Mouse (Mus musculus) neural tube, embryonic 11.5 days (tissue): ENCODE results near the gene Marcks. TPM values are rescaled to one million over a fixed set of nuclear protein-coding genes. Genes with fewer than 3 reads are reported as not detected.
"Not testable (repeated sequence)": the region's sequence is repeated elsewhere in the genome, so short reads cannot be mapped to it uniquely, and the experiment has no call there.

Experiments
- ATAC-seq: fragments of 200-750 bp; cut with Nextera tagmentation; 2 replicates; pipeline ENCODE4 v1.8.0; 2017; ENCODE audit warnings: moderate number of reproducible peaks, mild to moderate bottlenecking, moderate TSS enrichment, moderate library complexity; ENCODE audit not compliant: insufficient read depth, low FRiP score, low TSS enrichment
- DNase-seq: peaks from one replicate; pipeline ENCODE4 v3.0.0-alpha.2; 2015; ENCODE audit warnings: low spot score
- H3K27ac ChIP-seq: fragments of 300-500 bp; sonication (generic); 2 replicates; pipeline ENCODE4 v1.5.1; 2014; ENCODE audit warnings: low read depth, mild to moderate bottlenecking, low read length
- H3K27me3 ChIP-seq: fragments of 300-500 bp; sonication (generic); 2 replicates; pipeline ENCODE4 v1.6.1; 2014; ENCODE audit warnings: mild to moderate bottlenecking, low read length, mixed read lengths; ENCODE audit not compliant: control insufficient read depth, insufficient read depth
- H3K36me3 ChIP-seq: fragments of 300-500 bp; sonication (generic); 2 replicates; pipeline ENCODE4 v1.6.1; 2014; ENCODE audit warnings: mild to moderate bottlenecking, low read length, moderate library complexity, mixed read lengths; ENCODE audit not compliant: control insufficient read depth, insufficient read depth
- H3K4me1 ChIP-seq: fragments of 300-500 bp; sonication (generic); 2 replicates; pipeline ENCODE4 v1.6.1; 2014; ENCODE audit warnings: low read length, mixed read lengths; ENCODE audit not compliant: control insufficient read depth, insufficient read depth
- H3K4me2 ChIP-seq: fragments of 300-500 bp; sonication (generic); 2 replicates; pipeline ENCODE4 v1.6.1; 2014; ENCODE audit warnings: low read depth, mild to moderate bottlenecking, moderate library complexity
- H3K4me3 ChIP-seq: fragments of 300-500 bp; sonication (generic); 2 replicates; pipeline ENCODE4 v1.5.1; 2014; ENCODE audit warnings: low read depth, low read length
- H3K9ac ChIP-seq: fragments of 300-500 bp; sonication (generic); 2 replicates; pipeline ENCODE4 v1.6.1; 2014; ENCODE audit warnings: mild to moderate bottlenecking, low read length
- H3K9me3 ChIP-seq: fragments of 300-500 bp; sonication (generic); 2 replicates; pipeline ENCODE4 v1.6.1; 2016; ENCODE audit warnings: low read length; ENCODE audit not compliant: control insufficient read depth
- WGBS: fragments of 180-500 bp; shearing (Covaris S2); extraction: QIAGEN DNeasy Blood & Tissue Kit; methylation state at CpG from one replicate; pipeline ENCODE4 v1.1.7; 2014; 5-methylcytosine and 5-hydroxymethylcytosine counted together
- polyA plus RNA-seq: library from polyadenylated mRNA; unstranded; fragments of >200 nt; fragmentation: Nextera tagmentation; extraction: Ambion mirVana; gene quantifications from 2 replicates; pipeline ENCODE4 v1.2.1, GENCODE M21; 2014

The Marcks gene
- polyA plus RNA-seq, 1 experiment from 2014 or later: 300 TPM

DNA sequence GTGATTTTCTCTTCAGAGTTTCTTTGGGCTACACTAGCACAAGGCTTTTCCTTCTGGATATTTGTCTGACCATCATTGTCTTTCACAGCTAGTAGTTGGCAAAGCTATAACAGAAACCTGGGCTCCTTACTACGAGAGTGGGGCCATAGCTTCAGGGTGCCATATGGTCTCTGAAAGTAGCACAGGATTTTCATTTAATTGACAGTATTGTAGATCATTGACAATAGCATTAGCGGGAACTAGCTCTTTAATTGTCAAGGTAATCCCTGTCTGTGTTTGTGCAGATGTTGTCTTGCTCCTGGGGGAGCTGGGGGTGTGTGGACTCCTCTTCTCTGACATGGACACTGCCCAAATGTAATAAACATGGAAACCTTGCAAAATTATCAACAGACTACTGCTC, 37.0 kb downstream of the Marcks start:
- no peak for DNase-seq
- H3K27me3 ChIP-seq: no peaks in the 10 kb centered on the region
- ATAC-seq: no peak
- WGBS: 63% methylated on average over 2 of the region's 2 CpGs
- no peaks in the 10 kb centered on the region for H3K36me3 ChIP-seq
- H3K9ac ChIP-seq: no peak overlapping the region
- no peak overlapping the region for H3K4me3 ChIP-seq
- no peak overlapping the region for H3K27ac ChIP-seq
- no peak overlapping the region for H3K4me2 ChIP-seq
- H3K9me3 ChIP-seq: no peaks in the 10 kb centered on the region
- H3K4me1 ChIP-seq: no peaks in the 10 kb centered on the region

DNA sequence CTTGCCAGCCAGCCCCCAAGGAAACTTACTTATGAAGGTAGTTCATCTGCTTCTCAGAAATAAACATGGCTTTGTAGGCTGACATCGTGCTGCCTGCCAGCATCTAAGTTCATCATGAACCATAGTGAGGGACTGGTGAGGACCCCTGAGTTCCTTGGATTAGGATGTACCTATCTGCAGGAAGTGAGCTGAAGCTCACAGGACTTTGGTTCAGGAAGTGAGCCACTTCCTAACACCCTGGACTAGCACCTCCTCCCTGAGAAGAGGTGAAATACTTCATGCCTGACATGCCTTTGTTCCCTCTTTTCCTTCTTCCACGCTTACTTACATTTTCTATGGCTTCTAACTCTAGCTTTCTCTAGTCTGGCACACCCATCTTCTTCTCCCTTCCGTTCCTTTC, 42.2 kb downstream of the Marcks start:
- no peak for ATAC-seq
- 75% methylated on average over 3 of the region's 3 CpGs for WGBS

DNA sequence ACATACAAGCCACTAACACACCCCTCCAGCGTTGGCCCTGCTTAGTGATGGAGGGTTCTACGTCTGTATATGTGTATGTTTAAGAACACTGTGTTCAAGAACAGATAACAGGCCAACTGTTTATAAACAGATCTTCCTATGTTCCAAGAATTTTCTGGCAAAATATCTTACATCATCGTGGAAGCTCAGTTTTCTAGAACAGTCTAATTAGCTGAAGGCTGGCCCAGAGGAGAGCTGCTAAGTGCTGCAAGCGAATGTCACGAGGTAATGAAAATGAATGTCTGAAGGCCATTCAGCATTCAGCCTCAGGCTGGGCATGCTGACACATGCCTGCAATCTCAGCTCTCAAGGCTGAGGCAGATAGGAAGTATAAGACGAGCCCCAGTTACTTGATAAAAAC, 42.9 kb downstream of the Marcks start:
- Histone ChIP-seq H3K9ac (no peak overlapping the region), H3K36me3 (no peaks in the 10 kb centered on the region), H3K4me2 (no peak overlapping the region), H3K9me3 (no peaks in the 10 kb centered on the region), H3K4me3 (no peak overlapping the region), H3K4me1 (no peaks in the 10 kb centered on the region), H3K27ac (no peak overlapping the region), H3K27me3 (no peaks in the 10 kb centered on the region)
- DNase-seq (no peak), ATAC-seq (no peak)
- 86% methylated on average over 6 of the region's 6 CpGs for WGBS

More for the DNA sequence above, 42.2 kb downstream of the Marcks start:
- DNase-seq: no peak
- H3K36me3 ChIP-seq: no peaks in the 10 kb centered on the region
- no peaks in the 10 kb centered on the region for H3K4me1 ChIP-seq
- no peaks in the 10 kb centered on the region for H3K27me3 ChIP-seq
- H3K9ac ChIP-seq: no peak overlapping the region
- no peak overlapping the region for H3K27ac ChIP-seq
- H3K4me3 ChIP-seq: no peak overlapping the region
- H3K4me2 ChIP-seq: no peak overlapping the region
- no peaks in the 10 kb centered on the region for H3K9me3 ChIP-seq

DNA sequence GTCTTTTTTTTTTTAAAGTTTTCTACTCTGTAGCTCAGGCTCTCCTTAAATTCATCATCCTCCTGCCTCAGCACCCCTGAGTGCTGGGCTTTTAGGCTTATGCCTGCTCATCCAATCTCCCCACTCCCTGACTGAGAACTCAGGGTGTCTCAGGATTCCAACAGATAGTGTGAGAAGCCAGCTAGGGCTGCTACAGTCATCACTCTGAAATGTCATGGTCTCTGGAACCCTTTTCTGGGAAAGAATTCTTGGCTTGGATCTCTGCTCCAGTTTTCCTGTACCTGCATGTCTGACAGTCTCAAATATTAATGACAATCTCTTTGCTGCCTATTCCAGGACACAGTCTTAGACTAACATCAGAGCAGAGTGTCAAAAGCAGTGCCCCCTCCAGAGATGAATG, 45.4 kb downstream of the Marcks start:
- no peak for ATAC-seq

DNA sequence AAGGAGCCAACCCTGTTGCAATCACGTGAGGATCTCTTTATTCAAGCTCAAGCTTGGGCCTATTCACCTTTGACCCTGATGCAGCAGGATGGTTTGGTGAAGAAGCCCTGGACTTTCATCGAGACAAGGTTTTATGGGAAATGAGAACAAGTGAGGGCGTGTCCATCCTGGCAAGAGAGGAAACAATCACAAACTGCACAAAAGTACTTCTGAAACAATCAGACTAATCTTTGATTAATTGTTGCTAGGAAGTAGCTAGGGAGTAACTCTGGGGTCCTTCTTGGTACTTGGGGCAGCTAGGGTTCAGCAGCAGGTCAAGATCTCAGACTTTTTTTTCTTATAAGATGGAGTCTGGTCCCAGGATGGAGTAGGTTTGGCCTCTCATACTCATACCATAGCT, 48.3 kb downstream of the Marcks start:
- H3K9me3 ChIP-seq: peaks cover 4% of the 10 kb centered on the region; the same call in 1 of the 2 replicates
- 80% methylated on average over 3 of the region's 3 CpGs for WGBS
- H3K4me2 ChIP-seq: no peak overlapping the region
- H3K27ac ChIP-seq: no peak overlapping the region
- no peaks in the 10 kb centered on the region for H3K4me1 ChIP-seq
- no peaks in the 10 kb centered on the region; the same call in 1 of the 2 replicates for H3K36me3 ChIP-seq
- no peak overlapping the region for H3K9ac ChIP-seq
- DNase-seq: no peak
- H3K27me3 ChIP-seq: no peaks in the 10 kb centered on the region
- no peak for ATAC-seq
- no peak overlapping the region for H3K4me3 ChIP-seq

More for the DNA sequence above, 45.4 kb downstream of the Marcks start:
- H3K27ac ChIP-seq: no peak overlapping the region
- no peaks in the 10 kb centered on the region; the same call in 1 of the 2 replicates for H3K9me3 ChIP-seq
- H3K27me3 ChIP-seq: no peaks in the 10 kb centered on the region
- H3K4me2 ChIP-seq: no peak overlapping the region
- H3K36me3 ChIP-seq: no peaks in the 10 kb centered on the region
- H3K4me1 ChIP-seq: no peaks in the 10 kb centered on the region
- H3K4me3 ChIP-seq: no peak overlapping the region
- H3K9ac ChIP-seq: no peak overlapping the region
- DNase-seq: no peak

DNA sequence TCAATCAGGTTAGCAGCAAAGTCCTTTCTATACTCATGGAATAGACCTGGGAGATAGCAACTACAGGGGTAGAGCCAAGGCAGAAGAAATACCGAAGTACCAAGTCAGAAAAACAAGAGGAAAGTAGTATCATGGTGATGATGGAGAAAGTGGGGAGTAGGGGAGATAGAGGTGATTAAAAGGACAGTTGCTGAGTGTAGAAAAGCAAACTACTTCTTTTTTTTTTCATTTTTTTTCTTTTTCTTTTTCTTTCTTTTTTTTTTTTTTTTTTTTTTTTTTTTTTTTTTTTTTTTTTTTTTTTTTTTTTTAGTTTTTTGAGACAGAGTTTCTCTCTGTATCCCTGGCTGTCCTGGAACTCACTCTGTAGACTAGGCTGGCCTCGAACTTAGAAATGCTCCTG, 54.6 kb downstream of the Marcks start:
- H3K4me3 ChIP-seq, H3K4me2 ChIP-seq, H3K27me3 ChIP-seq, DNase-seq, H3K9ac ChIP-seq, H3K36me3 ChIP-seq, H3K4me1 ChIP-seq, H3K27ac ChIP-seq, ATAC-seq, H3K9me3 ChIP-seq: not testable (repeated sequence)
- 93% methylated on average over 2 of the region's 2 CpGs for WGBS

Other genes starting within 250 kb of the Marcks start
- 448 TPM in 2 replicates for gene Hdac2, start 164.4 kb downstream of the Marcks start, polyA plus RNA-seq